Mouse (Mus musculus) lung, adult 2 months (tissue): ENCODE measurements around the gene Rcan2.

Source experiments
- CTCF ChIP-seq: fragments of 200-500 bp; IDR thresholded peaks from 2 replicates; pipeline ENCODE4 v1.5.1; 2011; ENCODE audit warnings: mild to moderate bottlenecking, low read length, control low read depth; ENCODE audit not compliant: insufficient read depth
- POLR2A ChIP-seq: fragments of 200-500 bp; IDR thresholded peaks from 2 replicates; pipeline ENCODE4 v1.6.1; 2011; ENCODE audit warnings: low read depth, mild to moderate bottlenecking, control low read depth, low read length, borderline replicate concordance; ENCODE audit errors: extremely low read depth

DNA sequence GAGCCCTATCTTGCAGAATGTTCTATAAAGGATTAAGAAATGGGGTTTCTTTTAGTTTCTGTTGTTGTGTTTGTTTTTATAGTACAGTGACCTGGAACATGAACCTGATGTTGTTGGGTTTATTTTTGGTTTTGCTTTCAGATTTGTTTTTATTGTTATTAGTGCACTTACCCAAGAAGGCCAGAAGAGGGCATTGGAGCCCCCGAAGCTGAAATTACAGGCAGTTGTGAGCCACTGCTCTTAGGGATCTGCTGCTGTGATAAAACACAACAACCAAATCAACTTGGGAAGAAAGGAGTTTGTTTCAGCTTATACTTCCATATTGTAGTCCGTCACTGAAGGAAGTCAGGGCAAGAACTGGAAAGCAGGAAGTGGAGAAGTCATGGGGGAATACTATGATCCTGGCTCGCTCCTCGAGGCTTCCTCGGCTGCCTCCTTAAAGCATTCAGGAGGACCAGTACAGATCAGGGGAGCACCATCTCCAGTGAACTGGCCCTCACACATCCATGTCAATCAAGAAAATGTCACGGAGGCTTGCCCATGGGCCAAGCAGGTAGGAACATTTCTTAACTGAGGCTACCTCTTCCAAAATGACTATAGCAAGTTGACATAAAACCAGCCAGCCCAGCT lies 275.0 kb downstream of the Rcan2 start:
- TF ChIP-seq POLR2A, result no peak
- TF ChIP-seq CTCF, result peak; percentile 58
